Mouse (Mus musculus): ENCODE results near the gene Mllt3.

GRCm38 (mm10) chr4:88075388-88075787, 42.2 kb upstream of the Mllt3 start:
- TF ChIP-seq GATA1 (IDR thresholded peaks at IDR 0.05; ENCODE audit: borderline replicate concordance, low read length) (no peak), FLI1 (IDR thresholded peaks at IDR 0.05; ENCODE audit: low read length) (no peak)

All from megakaryocyte, embryonic 14.5 days (primary cell).